Mouse (Mus musculus) left cerebral cortex, postnatal 25 days (tissue): ENCODE measurements around the gene Dlg4. TPM values are rescaled to one million over a fixed set of nuclear protein-coding genes. Genes with fewer than 3 reads are reported as not detected.

Experiments used
- DNase-seq, 2 experiments: peaks; one replicate each; pipeline ENCODE4 v3.0.0; 2022; ENCODE audit warnings: low spot score in 2 of 2, mixed read lengths in 1 of 2
- intact Hi-C: fragments of 180-260 bp; cut with DNase I; formaldehyde crosslinking; loops from one replicate; pipeline ENCODE4 v1.15.1; 2025
- total RNA-seq, 2 experiments: library from RNA; stranded (reverse); gene quantifications; 2 replicates each; pipeline ENCODE4 v1.2.3; 2021

The Dlg4 gene
- 100 to 1,000 TPM; 931 to 954 TPM for total RNA-seq

DNA sequence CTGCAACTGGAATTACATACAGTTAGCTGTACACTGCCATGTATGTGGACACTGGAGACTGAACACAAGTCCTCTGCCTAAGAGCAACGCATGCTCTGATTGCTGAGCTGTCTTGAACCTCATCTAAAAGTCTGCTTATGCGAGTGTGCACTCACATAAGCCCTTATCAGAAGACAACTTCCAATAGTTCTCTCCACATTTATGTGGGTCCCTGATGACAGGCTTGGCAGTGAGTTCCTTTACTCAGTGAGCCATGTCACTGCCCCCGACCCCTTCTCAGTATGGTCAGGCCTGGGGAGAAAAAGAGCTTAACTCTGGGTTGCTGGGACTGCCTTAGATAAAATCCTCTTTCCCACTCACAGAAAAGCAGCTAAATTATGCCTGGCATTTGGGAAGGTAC lies at the start of gene Dlg4:
Dlg4 (plus strand) TSS at position 274 of the 400 bp plus-strand sequence.
- intact Hi-C loops = no loop called here
- DNase-seq = no peak

DNA sequence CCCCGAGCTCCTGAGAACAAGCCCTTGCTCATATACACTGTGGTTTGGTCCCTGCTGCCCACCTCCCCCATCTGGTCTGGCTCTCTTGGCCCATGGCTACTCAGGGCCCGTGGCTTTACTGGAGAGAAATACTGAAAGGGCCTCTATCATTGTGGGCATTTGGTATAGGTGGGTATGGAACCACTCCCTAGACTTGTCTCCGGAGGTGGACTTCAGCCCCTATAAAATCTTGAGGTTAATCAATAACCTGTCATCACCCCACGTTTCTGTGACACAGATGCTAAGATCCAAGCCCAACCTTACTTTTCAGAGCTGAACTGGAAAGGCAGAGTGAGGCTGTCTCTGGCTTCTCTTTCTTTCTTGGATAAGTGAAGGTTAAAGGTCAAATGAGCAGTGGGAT lies 47.9 kb upstream of the Dlg4 start:
- intact Hi-C loops = no loop called here
- DNase-seq = no peak

DNA sequence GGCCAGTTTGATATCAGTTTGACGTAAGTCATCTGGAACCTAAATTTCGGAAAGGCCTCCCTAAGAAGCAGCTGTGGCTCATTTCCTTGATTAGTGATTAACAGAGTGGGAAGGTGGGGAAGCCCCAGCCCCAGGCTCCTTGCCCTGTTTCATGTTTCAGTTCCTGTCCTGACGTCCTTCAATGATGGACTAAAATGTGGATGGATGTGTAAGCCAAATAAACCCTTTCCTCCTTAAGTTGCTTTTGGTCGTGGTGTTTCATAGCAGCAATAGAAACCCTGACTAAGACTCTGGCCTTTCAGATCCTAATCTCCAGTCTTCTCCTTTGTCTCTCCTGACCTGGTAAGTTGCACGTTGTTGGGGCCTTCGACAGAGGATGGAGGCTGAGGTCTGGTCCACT lies 46.5 kb upstream of the Dlg4 start:
- intact Hi-C loops = no loop called here
- no peak for DNase-seq

DNA sequence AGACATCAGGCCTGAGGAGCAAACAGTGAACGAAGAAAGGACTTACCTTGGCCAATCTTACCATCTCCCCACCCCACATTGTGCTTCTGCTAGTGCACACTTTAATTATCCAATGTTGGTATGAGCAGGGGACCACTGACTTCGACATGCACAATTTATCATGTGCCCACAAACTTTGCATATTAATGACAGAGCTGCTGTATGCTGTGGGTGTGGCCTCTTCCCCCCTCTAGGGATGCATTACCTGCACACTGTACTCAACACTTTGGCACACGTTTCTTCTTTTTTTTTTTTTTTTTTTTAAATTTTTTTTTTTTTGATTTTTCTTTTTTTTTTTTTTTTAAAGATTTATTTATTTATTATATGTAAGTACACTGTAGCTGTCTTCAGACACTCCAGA lies 46.0 kb upstream of the Dlg4 start:
- intact Hi-C loops = no loop called here
- DNase-seq = no peak

DNA sequence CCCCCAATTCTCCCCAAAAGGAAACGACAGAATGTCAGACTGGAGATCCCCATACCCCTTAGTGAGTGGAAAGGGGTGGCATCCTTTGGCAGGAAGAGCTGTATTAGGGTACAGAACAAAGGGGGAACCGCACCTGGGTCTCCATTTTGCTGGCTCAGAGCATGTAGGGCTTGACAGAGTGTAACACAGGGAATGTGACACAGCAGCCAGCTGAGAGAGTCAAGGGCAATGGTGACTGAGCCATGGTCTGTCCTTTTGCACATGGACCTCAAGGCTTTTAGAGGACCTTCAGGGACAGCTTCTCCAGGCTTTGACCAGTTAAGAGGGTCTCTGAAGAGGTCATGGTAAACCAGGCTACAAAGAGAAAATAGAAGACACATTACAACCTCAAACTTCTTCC lies 41.8 kb upstream of the Dlg4 start:
- intact Hi-C loops = no loop called here

DNA sequence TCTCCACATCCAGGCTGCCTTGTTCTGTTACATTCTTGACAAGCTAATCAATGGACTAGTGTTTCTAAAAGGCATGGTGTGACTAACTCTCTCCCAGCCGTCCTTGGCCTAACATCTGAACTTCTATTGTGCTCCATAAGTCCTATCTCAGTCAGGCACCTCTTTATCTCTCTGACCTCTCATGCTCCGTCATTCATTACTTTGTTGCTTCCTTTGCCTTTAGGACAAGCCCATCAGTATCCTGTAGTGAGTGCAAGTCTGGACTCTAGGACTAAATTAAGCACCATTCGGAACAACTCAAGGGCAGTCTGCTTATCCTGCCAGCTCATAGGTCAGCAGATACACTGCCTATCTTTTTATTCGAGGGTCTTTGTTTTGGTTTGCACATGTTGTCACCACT lies 40.5 kb upstream of the Dlg4 start:
- intact Hi-C loops = no loop called here

More for the DNA sequence above, 41.8 kb upstream of the Dlg4 start:
- no peak for DNase-seq

DNA sequence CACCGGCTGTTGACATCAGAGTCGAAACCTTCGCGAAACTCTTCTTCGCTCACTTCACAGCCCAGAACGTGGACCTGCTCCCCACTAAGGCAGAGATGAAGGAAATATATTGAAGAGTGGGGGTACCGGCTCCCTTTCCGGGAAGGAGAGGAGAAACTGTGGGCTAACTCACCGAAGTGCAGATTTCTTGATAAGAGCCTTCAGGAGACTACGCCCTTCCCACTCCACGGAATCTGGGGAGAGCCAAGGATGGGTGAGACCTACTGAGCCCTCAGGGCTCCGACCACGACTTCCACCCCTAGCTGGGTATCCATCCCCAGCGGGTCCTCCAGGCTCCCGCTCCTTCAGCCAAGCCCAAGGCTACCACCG lies 36.9 kb upstream of the Dlg4 start:
- DNase-seq = no peak
- intact Hi-C loops = loop anchor here (1.0 to 5.0 kb wide), 3 partner anchors 10 to 58 kb away; partner anchors contain the start of genes Eif5a and Ybx2

More for the DNA sequence above, 40.5 kb upstream of the Dlg4 start:
- DNase-seq = no peak

DNA sequence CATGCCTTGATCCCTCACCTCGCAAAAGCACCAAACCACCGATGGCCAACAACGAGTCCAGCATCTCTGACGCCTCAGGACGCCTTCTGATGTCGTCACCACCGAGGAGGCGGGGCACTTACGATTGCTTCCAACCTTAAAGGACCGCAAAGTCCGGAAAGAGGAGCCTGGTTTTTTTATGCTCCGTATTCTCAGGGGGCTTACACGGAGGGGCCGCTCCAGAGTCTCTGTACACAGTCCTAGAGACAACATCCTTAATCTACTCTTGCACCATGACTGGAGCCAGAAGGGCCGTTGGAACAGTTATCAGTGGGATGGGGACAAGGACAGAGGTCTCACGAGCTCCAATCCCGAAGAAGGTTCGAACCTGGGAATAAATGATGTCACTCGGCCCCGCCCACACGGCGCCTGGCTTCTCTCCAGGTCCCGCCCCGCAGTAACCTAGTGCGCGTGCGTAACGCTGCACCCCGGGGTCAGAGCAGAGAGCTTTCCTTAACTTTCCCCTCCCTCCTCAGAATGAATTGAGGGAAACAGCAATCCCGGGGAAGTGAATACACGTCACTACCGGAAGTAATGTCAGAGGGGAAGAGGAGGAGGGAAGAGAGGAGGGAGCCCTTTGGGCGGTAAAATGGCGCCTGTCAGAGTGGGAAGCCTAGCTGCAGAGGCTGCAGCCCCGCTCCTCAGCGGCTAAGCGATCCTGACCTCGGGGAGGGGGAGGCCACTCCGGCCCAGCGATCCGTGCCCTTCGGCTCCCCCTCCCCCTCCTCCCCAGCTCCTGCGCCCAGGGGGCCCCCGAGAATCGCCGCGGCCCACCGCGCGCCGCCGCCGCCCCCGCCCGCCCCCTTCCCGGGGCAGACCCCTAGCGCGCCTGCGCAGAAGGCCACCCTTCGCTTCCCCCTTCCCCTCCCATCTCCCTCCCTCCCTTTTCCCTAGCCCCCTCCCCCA lies 36.3 kb upstream of the Dlg4 start:
- peak; percentile 98 to 99 for DNase-seq
- intact Hi-C loops = loop anchor here (1.0 to 5.0 kb wide), 3 partner anchors 10 to 58 kb away; partner anchors contain the start of genes Eif5a and Ybx2

DNA sequence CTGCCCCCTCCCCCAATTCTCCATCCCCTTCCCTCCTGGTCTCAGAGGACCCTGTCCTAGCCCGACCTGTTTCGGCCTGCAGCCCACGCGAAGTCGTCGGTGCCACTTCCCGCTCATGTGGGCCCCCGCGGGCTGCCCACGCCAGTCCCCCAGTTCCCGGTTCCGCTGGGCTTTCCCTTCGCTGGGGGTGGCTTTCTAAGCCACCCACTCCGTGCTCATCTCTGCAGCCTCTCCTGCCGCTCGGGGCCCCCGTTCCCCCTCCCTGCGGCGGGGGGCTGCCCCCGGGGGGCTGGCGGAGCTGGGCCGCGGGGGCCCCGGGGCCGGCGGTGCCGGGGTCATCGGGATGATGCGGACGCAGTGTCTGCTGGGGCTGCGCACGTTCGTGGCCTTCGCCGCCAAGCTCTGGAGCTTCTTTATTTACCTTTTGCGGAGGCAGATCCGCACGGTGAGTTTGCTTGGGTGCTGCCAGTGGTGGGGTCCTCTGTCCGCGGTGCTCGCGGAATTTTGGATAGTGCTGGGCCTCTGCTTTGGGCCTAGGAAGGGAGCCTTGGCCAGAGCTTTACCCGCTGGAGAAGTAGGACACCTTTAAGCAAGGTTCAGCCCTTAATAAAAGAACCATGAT lies 35.5 kb upstream of the Dlg4 start, which contains the start of gene Ctdnep1:
Ctdnep1 (plus strand) TSS at position 16 of the 622 bp plus-strand sequence.
- intact Hi-C loops = loop anchor here (2.0 to 5.0 kb wide), 2 partner anchors 46 to 59 kb away; partner anchors contain the start of genes Eif5a and Ybx2
- no peak for DNase-seq

DNA sequence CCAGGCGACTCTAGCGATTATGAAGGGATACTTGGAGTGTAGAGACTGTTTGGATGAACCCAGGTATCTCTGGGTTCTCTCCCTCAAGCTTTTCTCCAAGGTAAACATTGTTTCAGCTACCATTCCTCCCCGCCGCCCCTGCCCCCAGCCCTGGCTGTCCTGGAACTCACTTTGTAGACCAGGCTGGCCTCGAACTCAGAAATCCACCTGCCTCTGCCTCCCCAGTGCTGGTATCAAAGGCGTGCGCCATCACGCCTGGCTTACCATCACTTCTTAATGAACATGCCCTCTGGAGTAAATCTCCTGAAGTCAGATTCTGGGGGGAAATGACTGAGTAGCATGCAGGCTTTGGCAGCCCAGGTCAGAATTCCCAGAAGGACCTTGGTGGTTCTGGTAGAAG lies 34.5 kb upstream of the Dlg4 start, which contains the start of gene Elp5:
Elp5 (minus strand) TSS at position 293 of the 400 bp plus-strand sequence.
- DNase-seq = no peak
- intact Hi-C loops = loop anchor here (5.0 kb wide), 1 partner anchor 60 kb away; the partner anchor contains the start of gene Eif5a

DNA sequence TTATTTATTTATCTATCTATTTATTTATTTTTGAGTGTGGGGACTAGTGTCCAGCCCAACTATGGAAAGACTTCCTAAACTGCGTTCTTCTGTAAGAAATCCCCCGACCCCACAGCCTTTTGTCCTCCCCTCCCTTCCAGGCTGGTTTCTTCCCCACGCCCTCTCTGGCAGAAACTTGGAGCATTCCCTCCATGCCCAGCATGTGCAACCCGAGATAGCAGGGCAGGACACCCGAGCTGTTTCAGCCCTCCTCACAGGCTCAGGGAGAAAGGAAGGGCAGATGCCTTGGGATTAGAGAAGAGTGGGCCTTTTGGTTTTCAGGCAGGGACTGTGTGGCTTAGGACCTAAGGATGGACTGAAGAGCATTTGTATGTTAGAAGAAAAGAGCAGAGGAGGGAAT lies 33.9 kb upstream of the Dlg4 start:
- intact Hi-C loops = loop anchor here (5.0 kb wide), 1 partner anchor 61 kb away; the partner anchor contains the start of gene Eif5a
- DNase-seq = no peak

DNA sequence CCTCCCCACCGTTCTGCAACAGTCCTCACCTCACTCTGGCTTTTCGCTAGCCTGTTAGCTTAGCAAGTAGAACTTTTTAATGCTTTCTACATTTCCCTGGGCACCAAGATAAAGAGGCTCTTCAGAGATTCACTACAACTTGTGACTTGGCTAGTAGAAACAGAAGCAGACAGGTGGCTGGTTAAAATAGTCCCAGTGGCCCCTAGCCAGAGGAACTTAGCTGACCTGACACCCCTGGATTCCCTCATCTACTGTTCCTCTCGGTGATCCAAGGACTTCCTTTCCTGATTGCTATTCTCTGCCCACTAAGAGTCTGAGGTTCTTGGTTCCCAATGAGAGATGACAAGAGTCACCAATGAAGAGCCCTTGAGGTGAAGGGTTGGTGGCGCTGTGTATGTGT lies 33.4 kb upstream of the Dlg4 start:
- intact Hi-C loops = loop anchor here (5.0 kb wide), 1 partner anchor 61 kb away; the partner anchor contains the start of gene Eif5a
- DNase-seq = no peak

DNA sequence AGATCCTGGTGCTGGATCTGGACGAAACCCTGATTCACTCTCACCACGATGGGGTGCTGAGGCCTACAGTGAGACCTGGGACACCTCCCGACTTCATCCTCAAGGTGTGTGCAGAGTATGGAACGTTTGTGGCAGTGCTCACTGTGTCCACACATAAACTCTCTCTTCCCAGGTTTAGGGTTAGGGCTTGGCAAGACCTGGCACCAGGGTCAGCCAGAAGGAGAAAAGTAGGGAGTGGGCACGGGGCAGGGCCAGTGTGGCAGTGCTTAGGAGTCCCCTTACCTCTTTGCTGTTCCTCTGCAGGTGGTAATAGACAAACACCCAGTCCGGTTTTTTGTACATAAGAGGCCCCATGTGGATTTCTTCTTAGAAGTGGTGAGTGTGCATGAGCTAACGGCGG lies 32.3 kb upstream of the Dlg4 start:
- intact Hi-C loops = loop anchor here (5.0 kb wide), 1 partner anchor 62 kb away; the partner anchor contains the start of gene Eif5a
- no peak for DNase-seq

DNA sequence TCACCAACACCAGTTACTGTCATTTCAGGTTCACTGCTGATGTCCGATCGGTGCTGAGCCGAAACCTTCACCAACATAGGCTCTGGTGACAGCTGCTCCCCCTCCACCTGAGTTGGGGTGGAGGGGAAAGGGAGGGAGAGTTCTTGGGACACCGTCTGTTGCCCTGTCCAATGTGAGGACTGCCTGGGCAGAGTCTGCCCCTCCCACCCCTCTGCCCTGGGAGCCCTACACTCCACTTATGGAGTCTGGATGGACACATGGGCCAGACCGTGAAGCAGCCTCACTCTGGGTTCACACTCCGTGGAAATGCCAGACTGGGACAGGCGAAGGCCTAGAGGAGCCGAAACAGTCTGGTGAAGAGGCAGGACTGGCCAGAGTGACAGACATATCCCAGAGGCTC lies 26.8 kb upstream of the Dlg4 start:
- DNase-seq = no peak
- intact Hi-C loops = loop anchor here (1.0 kb wide), 1 partner anchor 10 kb away; no protein-coding TSS in a partner anchor

DNA sequence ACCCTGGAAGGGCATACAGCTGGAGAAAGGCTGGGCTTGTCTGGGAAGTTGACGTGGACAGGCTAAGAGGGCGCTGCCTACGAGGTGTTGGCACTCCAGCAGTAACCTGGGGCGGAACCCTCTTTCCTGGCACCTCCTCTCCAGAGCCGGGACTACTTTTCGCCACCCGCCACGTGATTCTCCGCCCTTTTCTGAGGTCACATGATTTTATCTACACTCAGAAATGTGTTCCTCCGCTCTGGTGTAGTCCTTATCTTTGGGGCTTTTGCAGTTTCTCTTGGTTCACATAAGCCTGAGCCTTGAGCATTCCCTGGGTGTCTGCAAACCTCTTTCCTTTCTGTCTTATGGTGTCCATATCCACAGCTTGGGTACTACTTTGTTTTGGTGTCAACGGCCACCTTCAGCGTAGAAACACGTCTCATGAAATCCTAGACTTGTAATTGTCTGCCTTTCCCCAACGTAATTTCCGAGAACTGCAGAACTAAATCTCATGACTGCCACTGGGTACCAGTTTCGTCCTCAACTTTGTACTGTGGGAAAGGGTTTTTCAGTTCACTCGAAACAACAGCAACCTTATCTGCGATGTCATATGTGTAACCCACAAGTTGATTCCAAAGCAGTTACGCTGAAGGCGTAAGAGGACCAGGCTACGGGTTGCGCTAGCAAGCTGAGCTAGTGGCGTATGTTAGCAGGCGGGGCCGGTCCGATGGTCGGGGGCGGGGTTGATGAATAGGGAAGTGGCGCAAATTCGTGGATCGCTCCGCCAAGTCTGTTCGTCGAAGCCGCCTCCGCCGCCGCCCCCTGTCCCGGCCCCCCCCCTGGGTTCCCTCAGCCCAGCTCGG lies 25.7 kb upstream of the Dlg4 start, which contains the start of gene Gabarap:
Gabarap (plus strand) TSS at position 294 of the 842 bp plus-strand sequence.
- peak; percentile 95 to 97 for DNase-seq
- intact Hi-C loops = loop anchor here (1.0 kb wide), 1 partner anchor 11 kb away; no protein-coding TSS in a partner anchor

DNA sequence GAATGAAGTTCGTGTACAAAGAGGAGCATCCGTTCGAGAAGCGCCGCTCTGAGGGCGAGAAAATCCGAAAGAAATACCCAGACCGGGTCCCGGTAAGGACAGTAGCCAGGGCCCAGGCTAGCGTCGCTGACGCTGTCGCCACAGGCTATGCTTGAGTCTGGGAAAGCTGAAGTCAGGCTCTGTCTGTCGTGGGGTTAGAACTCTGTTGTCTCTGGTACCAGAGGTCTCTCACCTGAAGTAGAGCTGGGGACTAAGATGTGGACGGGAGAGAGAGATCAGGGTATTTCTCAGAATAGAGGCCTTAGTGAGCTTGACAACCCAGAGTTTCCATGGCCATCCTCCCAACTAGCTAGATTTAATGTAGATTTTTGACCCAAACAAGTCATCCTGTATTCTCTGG lies 25.0 kb upstream of the Dlg4 start:
- no peak for DNase-seq
- intact Hi-C loops = no loop called here

DNA sequence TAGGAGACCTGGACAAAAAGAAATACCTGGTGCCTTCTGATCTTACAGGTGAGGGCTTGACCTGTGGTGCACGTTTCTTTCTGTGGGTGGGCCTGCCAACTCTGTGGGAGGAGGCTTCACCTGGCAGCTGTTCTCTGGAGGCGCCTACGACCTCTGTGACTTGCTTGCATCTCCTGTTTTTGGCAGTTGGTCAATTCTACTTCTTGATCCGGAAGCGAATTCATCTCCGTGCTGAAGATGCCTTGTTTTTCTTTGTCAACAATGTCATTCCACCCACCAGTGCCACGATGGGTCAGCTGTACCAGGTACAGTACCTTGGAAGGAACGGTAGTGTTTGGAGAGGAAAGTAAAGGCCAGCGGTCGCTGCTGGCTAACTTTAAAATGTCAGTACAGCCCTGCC lies 24.3 kb upstream of the Dlg4 start:
- DNase-seq = no peak
- intact Hi-C loops = no loop called here

DNA sequence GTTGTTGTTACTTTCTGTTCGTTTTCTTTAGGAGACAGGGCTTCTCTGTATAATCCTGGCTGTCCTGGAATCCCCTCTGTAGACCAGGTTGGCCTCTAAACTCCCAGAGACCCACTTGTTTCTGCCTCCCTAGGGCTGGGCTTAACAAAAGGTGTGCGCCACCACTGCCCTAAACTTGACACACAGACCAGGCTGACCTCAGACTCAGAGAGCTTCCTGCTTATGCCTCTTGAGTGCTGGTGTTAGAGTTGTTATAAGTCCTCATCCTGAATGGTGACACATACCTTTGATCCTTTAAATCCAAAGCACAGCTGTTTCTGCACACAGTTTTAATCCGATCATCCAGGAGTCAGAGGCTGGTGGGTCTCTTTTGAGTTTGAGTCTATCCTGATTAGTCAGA lies 23.8 kb upstream of the Dlg4 start:
- intact Hi-C loops = no loop called here
- DNase-seq = no peak

DNA sequence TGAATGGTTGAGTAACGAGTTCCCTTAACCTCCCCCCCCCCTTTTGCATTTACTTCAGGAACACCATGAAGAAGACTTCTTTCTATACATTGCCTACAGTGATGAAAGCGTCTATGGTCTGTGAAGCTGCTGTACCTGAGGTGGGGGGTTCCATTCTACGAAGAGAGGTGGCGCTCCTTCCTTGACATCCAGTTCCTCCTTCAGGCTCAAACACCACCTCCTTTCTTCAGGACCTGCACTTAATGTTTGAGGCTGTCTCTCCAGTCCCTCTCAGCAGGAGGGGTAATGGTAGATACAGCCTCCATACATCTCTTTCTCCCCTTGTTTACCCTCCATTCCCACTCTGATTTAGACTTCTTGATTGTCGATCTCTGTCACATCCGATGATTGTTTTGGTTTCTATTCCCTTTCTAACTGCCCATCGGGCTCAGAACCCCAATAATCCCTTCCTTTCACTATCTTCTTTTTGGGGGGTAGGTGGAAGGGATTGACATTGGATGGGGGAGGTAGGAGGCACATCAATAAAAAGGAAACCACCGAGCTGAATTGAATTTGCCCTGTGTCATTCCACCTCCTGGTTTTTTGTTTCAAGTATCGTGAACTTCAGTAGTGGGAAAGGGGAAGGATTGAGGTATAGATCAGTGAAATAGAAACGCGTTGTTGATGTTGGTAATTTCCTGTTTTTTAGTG lies 22.2 kb upstream of the Dlg4 start:
- intact Hi-C loops = no loop called here
- no peak for DNase-seq
